Mouse (Mus musculus): ENCODE data around the gene Cpvl. TPM values are rescaled to one million over a fixed set of nuclear protein-coding genes. Genes with fewer than 3 reads are reported as not detected.
A peak's percentile ranks its signal among the peaks of the same experiment; 100 is the strongest.

Gene Cpvl
- polyA plus RNA-seq, 1 experiment from 2014 or later: not detected

DNA sequence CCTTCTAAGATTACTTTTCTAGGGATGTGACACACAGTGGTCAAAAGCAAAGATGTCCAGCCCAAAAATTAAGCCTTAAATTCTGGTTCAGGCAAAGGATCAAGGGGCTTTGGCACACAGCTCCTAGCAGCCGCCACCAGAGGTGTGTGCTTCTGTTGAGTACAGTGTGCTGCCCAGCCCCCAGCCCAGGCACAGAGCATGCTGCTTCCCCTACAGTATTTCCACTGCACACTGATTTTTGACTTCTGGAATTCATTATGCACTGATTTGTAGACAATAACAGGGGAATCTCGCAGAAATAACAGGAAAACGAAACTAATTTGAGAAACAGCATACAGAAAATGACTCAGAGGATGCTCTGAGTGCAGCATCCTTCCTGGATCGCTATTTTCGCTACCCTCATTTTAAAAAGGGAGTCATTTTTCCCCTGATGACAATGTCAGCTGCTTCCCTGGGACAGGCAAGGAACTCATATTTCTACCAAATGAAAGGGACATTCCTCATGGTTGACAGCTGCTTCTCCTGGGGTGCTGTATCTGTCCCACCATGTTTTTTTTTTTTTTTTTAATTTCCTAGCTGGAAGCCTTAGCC, 14.5 kb downstream of the Cpvl start:
- DNase-seq (ENCODE audit: low spot score, missing footprints): peak; percentile 75
- WGBS: 82% methylated on average over 5 of the region's 5 CpGs
- Histone ChIP-seq H3K4me1 (ENCODE audit: control insufficient read depth, insufficient read depth, low read length) (no peaks in the 10 kb centered on the region), H3K4me3 (ENCODE audit: low read depth, low read length) (no peak overlapping the region), H3K9ac (ENCODE audit: low read length) (no peak overlapping the region), H3K27ac (ENCODE audit: low read depth, low read length) (no peak overlapping the region), H3K4me2 (no peak overlapping the region), H3K9me3 (ENCODE audit: control insufficient read depth, low read length) (no peaks in the 10 kb centered on the region), H3K36me3 (ENCODE audit: control insufficient read depth, insufficient read depth, low read length) (no peaks in the 10 kb centered on the region), H3K27me3 (ENCODE audit: control insufficient read depth, insufficient read depth, low read length) (no peaks in the 10 kb centered on the region)
- no peak for ATAC-seq (ENCODE audit: low FRiP score)

DNA sequence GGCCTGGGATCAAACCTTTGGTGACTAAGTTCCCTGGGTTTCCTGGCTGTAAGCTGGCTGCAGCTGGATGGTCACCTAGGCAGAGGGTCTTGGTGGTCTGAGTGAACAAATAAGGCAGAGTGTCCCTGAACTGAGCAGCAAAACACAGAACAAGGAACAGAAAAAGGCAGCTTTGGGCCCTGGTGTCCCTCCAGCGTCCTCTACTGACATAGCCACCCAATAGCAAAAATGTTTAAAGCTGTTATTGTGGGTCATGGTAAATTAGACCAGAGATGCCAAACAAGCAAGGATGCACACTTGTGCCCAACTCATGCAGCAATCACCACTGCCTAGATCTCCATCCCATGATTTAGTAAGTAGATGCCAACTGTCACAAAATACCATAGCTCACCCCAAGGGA, 16.5 kb downstream of the Cpvl start:
- Histone ChIP-seq H3K4me1 (ENCODE audit: control insufficient read depth, insufficient read depth, low read length) (no peaks in the 10 kb centered on the region), H3K36me3 (ENCODE audit: control insufficient read depth, insufficient read depth, low read length) (no peaks in the 10 kb centered on the region), H3K9me3 (ENCODE audit: control insufficient read depth, low read length) (no peaks in the 10 kb centered on the region), H3K9ac (ENCODE audit: low read length) (no peak overlapping the region), H3K4me2 (no peak overlapping the region), H3K27ac (ENCODE audit: low read depth, low read length) (no peak overlapping the region), H3K4me3 (ENCODE audit: low read depth, low read length) (no peak overlapping the region), H3K27me3 (ENCODE audit: control insufficient read depth, insufficient read depth, low read length) (no peaks in the 10 kb centered on the region)
- ATAC-seq (ENCODE audit: low FRiP score) (no peak), DNase-seq (ENCODE audit: low spot score, missing footprints) (no peak)
- 84% methylated on average over 1 of the region's 1 CpGs for WGBS

DNA sequence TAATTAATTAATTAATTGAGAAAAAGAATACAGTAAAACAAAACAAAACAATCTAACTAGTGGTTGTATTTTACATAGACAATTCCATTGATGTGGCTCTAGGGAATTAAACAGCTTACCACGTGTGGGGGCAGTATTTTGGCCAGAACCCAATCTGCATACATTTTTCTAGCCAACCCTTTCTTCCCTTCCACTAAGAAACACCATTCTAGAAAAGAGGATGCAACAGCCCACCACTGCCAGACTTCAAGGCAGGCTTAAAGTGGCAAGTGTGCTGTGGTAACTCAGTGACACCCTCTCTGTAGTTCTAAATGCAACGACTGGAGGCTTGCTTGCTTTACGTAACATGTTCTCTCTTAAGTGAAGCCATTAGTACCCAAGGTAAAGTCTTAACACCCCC, 18.6 kb downstream of the Cpvl start:
- no peaks in the 10 kb centered on the region for H3K36me3 ChIP-seq (ENCODE audit: control insufficient read depth, insufficient read depth, low read length)
- H3K9me3 ChIP-seq (ENCODE audit: control insufficient read depth, low read length): no peaks in the 10 kb centered on the region
- WGBS: 79% methylated on average over 3 of the region's 3 CpGs
- H3K4me1 ChIP-seq (ENCODE audit: control insufficient read depth, insufficient read depth, low read length): 0 out of 2 replicates have a peak, but pooled peaks cover 3% of the 10 kb centered on the region
- no peak overlapping the region for H3K27ac ChIP-seq (ENCODE audit: low read depth, low read length)
- DNase-seq (ENCODE audit: low spot score, missing footprints) (no peak), ATAC-seq (ENCODE audit: low FRiP score) (no peak)
- H3K4me2 ChIP-seq: no peak overlapping the region
- H3K27me3 ChIP-seq (ENCODE audit: control insufficient read depth, insufficient read depth, low read length): no peaks in the 10 kb centered on the region
- no peak overlapping the region for H3K4me3 ChIP-seq (ENCODE audit: low read depth, low read length)
- H3K9ac ChIP-seq (ENCODE audit: low read length): no peak overlapping the region

DNA sequence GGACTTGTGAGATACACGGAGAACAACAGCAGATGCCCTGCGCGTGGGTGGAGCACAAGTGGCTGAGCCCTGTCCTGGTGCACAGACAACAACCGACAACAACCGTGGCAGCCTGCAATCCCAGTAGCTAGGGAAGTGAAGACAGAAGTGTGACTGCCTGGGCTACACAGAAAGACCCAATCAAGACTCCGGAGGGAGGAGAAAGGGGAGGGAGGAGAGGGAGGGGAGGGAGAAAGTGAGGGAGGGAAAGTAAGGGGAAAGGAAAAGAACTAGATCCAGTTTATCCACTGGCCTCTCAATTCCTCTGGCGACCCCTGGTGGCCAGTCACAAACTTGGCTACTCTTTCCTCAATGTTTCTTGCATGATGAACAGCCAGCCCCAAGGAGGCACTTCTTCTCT, 20.1 kb downstream of the Cpvl start:
- Histone ChIP-seq H3K9me3 (ENCODE audit: control insufficient read depth, low read length) (no peaks in the 10 kb centered on the region), H3K27me3 (ENCODE audit: control insufficient read depth, insufficient read depth, low read length) (no peaks in the 10 kb centered on the region), H3K27ac (ENCODE audit: low read depth, low read length) (no peak overlapping the region), H3K9ac (ENCODE audit: low read length) (no peak overlapping the region), H3K4me3 (ENCODE audit: low read depth, low read length) (no peak overlapping the region), H3K4me2 (peak overlapping the region; percentile 10; the same call in 1 of the 2 replicates), H3K4me1 (ENCODE audit: control insufficient read depth, insufficient read depth, low read length) (0 out of 2 replicates have a peak, but pooled peaks cover 3% of the 10 kb centered on the region), H3K36me3 (ENCODE audit: control insufficient read depth, insufficient read depth, low read length) (no peaks in the 10 kb centered on the region)
- peak; percentile 97 for DNase-seq (ENCODE audit: low spot score, missing footprints)
- whole genome bisulfite sequencing: 20% methylated on average over 7 of the region's 7 CpGs
- ATAC-seq (ENCODE audit: low FRiP score): peak; percentile 63; the same call in 1 of the 2 replicates

DNA sequence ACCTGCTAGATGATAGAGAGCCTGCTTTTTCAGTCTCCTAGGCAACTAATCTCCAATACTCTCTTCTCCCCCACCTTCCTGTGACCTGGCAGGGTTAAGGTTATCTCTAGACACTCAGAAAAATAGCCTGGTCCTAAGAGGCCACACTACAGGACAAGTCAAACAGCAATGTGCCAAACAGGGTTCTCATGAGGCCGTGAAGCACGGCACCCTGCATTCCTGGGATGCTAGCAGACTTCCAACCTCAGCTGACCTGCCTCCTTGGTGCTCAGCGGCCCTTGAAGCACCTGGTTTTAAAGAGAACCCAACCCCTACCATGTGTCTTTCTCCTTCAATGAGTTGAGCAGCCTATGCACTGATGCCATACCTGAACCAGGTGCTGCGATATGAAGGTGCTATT, 22.0 kb downstream of the Cpvl start:
- no peak overlapping the region for H3K27ac ChIP-seq (ENCODE audit: low read depth, low read length)
- H3K36me3 ChIP-seq (ENCODE audit: control insufficient read depth, insufficient read depth, low read length): no peaks in the 10 kb centered on the region
- WGBS: 64% methylated on average over 4 of the region's 4 CpGs

DNA sequence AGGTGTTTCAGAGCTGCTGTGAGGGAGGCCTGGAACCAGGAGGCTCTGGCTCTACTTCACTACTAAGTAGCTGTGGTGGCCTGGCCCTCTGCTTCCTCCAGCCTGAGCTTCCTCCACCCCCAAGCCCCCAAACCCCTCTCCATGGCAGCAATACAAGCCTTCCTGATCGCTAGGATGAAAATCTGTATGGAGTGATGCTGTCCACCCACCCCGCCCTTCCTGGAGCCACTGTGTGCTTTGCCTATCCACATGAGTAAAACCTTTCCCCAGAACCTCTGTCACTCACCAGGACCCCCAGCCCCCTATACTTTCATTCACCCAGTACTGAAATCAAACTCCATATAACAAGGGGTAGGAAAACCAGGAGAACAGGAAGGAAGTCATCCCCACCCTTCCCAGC, 22.6 kb downstream of the Cpvl start:
- no peaks in the 10 kb centered on the region for H3K36me3 ChIP-seq (ENCODE audit: control insufficient read depth, insufficient read depth, low read length)
- H3K27me3 ChIP-seq (ENCODE audit: control insufficient read depth, insufficient read depth, low read length): no peaks in the 10 kb centered on the region

More for the DNA sequence above, 22.0 kb downstream of the Cpvl start:
- H3K4me2 ChIP-seq: no peak overlapping the region
- no peaks in the 10 kb centered on the region for H3K27me3 ChIP-seq (ENCODE audit: control insufficient read depth, insufficient read depth, low read length)
- H3K4me1 ChIP-seq (ENCODE audit: control insufficient read depth, insufficient read depth, low read length): 0 out of 2 replicates have a peak, but pooled peaks cover 3% of the 10 kb centered on the region
- no peak overlapping the region for H3K9ac ChIP-seq (ENCODE audit: low read length)
- DNase-seq (ENCODE audit: low spot score, missing footprints) (peak; percentile 72), ATAC-seq (ENCODE audit: low FRiP score) (no peak)
- H3K4me3 ChIP-seq (ENCODE audit: low read depth, low read length): no peak overlapping the region
- H3K9me3 ChIP-seq (ENCODE audit: control insufficient read depth, low read length): no peaks in the 10 kb centered on the region

DNA sequence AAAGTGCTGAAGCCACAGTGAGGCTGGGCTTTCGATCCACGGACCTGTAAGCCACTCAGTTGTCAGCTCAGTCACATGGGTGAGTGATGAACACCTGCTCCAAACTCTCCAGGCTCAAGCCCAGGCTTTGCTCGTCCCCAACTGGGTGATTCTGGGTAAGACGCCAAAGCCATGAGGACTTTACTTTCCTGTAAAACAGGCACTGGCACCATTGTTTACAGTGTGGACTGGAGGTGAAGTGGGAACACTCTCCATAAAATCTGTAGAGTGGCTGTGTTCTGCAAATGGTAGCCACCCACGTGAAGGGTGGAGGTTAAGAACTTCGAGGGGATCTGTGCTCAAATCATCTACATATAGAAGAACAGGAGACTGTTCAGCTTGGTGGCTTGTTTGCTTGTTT, 23.2 kb downstream of the Cpvl start:
- H3K4me2 ChIP-seq: no peak overlapping the region
- no peak overlapping the region for H3K4me3 ChIP-seq (ENCODE audit: low read depth, low read length)
- 0 out of 2 replicates have a peak, but pooled peaks cover 3% of the 10 kb centered on the region for H3K4me1 ChIP-seq (ENCODE audit: control insufficient read depth, insufficient read depth, low read length)
- H3K9ac ChIP-seq (ENCODE audit: low read length): no peak overlapping the region
- no peak overlapping the region for H3K27ac ChIP-seq (ENCODE audit: low read depth, low read length)
- WGBS: 87% methylated on average over 6 of the region's 6 CpGs
- no peak for ATAC-seq (ENCODE audit: low FRiP score)
- H3K36me3 ChIP-seq (ENCODE audit: control insufficient read depth, insufficient read depth, low read length): no peaks in the 10 kb centered on the region
- H3K27me3 ChIP-seq (ENCODE audit: control insufficient read depth, insufficient read depth, low read length): no peaks in the 10 kb centered on the region
- DNase-seq (ENCODE audit: low spot score, missing footprints): no peak
- H3K9me3 ChIP-seq (ENCODE audit: control insufficient read depth, low read length): no peaks in the 10 kb centered on the region

More for the DNA sequence above, 22.6 kb downstream of the Cpvl start:
- DNase-seq (ENCODE audit: low spot score, missing footprints) (peak; percentile 69), ATAC-seq (ENCODE audit: low FRiP score) (no peak)
- H3K27ac ChIP-seq (ENCODE audit: low read depth, low read length): no peak overlapping the region
- H3K4me1 ChIP-seq (ENCODE audit: control insufficient read depth, insufficient read depth, low read length): 0 out of 2 replicates have a peak, but pooled peaks cover 3% of the 10 kb centered on the region
- H3K9ac ChIP-seq (ENCODE audit: low read length): no peak overlapping the region
- H3K4me2 ChIP-seq: no peak overlapping the region
- H3K9me3 ChIP-seq (ENCODE audit: control insufficient read depth, low read length): no peaks in the 10 kb centered on the region
- WGBS: 76% methylated on average over 2 of the region's 2 CpGs
- H3K4me3 ChIP-seq (ENCODE audit: low read depth, low read length): no peak overlapping the region

- DNase-seq (ENCODE audit: low spot score, missing footprints): peak; percentile 72
- Histone ChIP-seq H3K9me3 (ENCODE audit: control insufficient read depth, low read length) (no peaks in the 10 kb centered on the region), H3K27me3 (ENCODE audit: control insufficient read depth, insufficient read depth, low read length) (no peaks in the 10 kb centered on the region), H3K9ac (ENCODE audit: low read length) (no peak overlapping the region), H3K4me2 (no peak overlapping the region), H3K4me1 (ENCODE audit: control insufficient read depth, insufficient read depth, low read length) (0 out of 2 replicates have a peak, but pooled peaks cover 3% of the 10 kb centered on the region), H3K4me3 (ENCODE audit: low read depth, low read length) (no peak overlapping the region), H3K27ac (ENCODE audit: low read depth, low read length) (no peak overlapping the region), H3K36me3 (ENCODE audit: control insufficient read depth, insufficient read depth, low read length) (no peaks in the 10 kb centered on the region)
- WGBS: 49% methylated on average over 5 of the region's 5 CpGs
- no peak for ATAC-seq (ENCODE audit: low FRiP score)
These were observed 24.4 kb downstream of the Cpvl start for GRCm38 (mm10) chr6:53954106-53954505.

GRCm38 (mm10) chr6:53953348-53953747, 25.1 kb downstream of the Cpvl start:
- no peaks in the 10 kb centered on the region for H3K9me3 ChIP-seq (ENCODE audit: control insufficient read depth, low read length)
- H3K4me2 ChIP-seq: no peak overlapping the region
- 84% methylated on average over 6 of the region's 6 CpGs for WGBS
- no peaks in the 10 kb centered on the region for H3K27me3 ChIP-seq (ENCODE audit: control insufficient read depth, insufficient read depth, low read length)
- peak; percentile 80 for DNase-seq (ENCODE audit: low spot score, missing footprints)
- no peak overlapping the region for H3K9ac ChIP-seq (ENCODE audit: low read length)
- ATAC-seq (ENCODE audit: low FRiP score): no peak
- no peak overlapping the region for H3K27ac ChIP-seq (ENCODE audit: low read depth, low read length)
- H3K36me3 ChIP-seq (ENCODE audit: control insufficient read depth, insufficient read depth, low read length): no peaks in the 10 kb centered on the region
- H3K4me3 ChIP-seq (ENCODE audit: low read depth, low read length): no peak overlapping the region
- 0 out of 2 replicates have a peak, but pooled peaks cover 3% of the 10 kb centered on the region for H3K4me1 ChIP-seq (ENCODE audit: control insufficient read depth, insufficient read depth, low read length)

Measured in midbrain, embryonic 11.5 days (tissue).